Mouse (Mus musculus) midbrain, postnatal 0 days (tissue): Measurements from ENCODE around the gene Zfp281. TPM values are rescaled to one million over a fixed set of nuclear protein-coding genes. Genes with fewer than 3 reads are reported as not detected.

Source experiments
- ATAC-seq: fragments of 200-750 bp; cut with Nextera tagmentation; 2 replicates; pipeline ENCODE4 v1.8.0; 2017; ENCODE audit warnings: moderate number of reproducible peaks, mild to moderate bottlenecking, moderate TSS enrichment, moderate library complexity; ENCODE audit not compliant: low FRiP score
- DNase-seq: peaks from one replicate; pipeline ENCODE4 v3.0.0-alpha.2; 2015; ENCODE audit warnings: low spot score
- H3K27ac ChIP-seq: fragments of 300-500 bp; sonication (generic); 2 replicates; pipeline ENCODE4 v1.5.1; 2014; ENCODE audit warnings: low read depth, mild to moderate bottlenecking, low read length, mixed read lengths
- H3K27me3 ChIP-seq: fragments of 300-500 bp; sonication (generic); 2 replicates; pipeline ENCODE4 v1.6.1; 2014; ENCODE audit warnings: low read length, control low read depth, mixed read lengths; ENCODE audit not compliant: insufficient read depth
- H3K36me3 ChIP-seq: fragments of 300-500 bp; sonication (generic); 2 replicates; pipeline ENCODE4 v1.6.1; 2014; ENCODE audit warnings: low read length, control low read depth, mixed read lengths; ENCODE audit not compliant: insufficient read depth
- H3K4me1 ChIP-seq: fragments of 300-500 bp; sonication (generic); 2 replicates; pipeline ENCODE4 v1.6.1; 2014; ENCODE audit warnings: mild to moderate bottlenecking, control low read depth, antibody characterized with exemption, low read length, mixed read lengths; ENCODE audit not compliant: insufficient read depth
- H3K4me2 ChIP-seq: fragments of 300-500 bp; sonication (generic); 2 replicates; pipeline ENCODE4 v1.6.1; 2014; ENCODE audit warnings: low read depth, mild to moderate bottlenecking, low read length, mixed read lengths; ENCODE audit not compliant: poor library complexity, severe bottlenecking
- H3K4me3 ChIP-seq: fragments of 300-500 bp; sonication (generic); 2 replicates; pipeline ENCODE4 v1.5.1; 2014; ENCODE audit warnings: low read depth, mild to moderate bottlenecking, low read length, moderate library complexity
- H3K9ac ChIP-seq: fragments of 300-500 bp; sonication (generic); replicated peaks from 2 replicates; pipeline ENCODE4 v1.6.1; 2014; ENCODE audit warnings: mild to moderate bottlenecking, low read length, moderate library complexity, mixed read lengths; ENCODE audit not compliant: poor library complexity, severe bottlenecking
- H3K9me3 ChIP-seq: fragments of 300-500 bp; sonication (generic); 2 replicates; pipeline ENCODE4 v1.6.1; 2016; ENCODE audit warnings: low read length, control low read depth
- CTCF ChIP-seq: IDR thresholded peaks from 2 replicates; pipeline ENCODE4 v1.5.1; 2016; ENCODE audit warnings: antibody characterized with exemption, mild to moderate bottlenecking
- WGBS: fragments of 180-500 bp; shearing (Covaris S2); extraction: QIAGEN DNeasy Blood & Tissue Kit; methylation state at CpG from one replicate; pipeline ENCODE4 v1.1.7; 2014; 5-methylcytosine and 5-hydroxymethylcytosine counted together
- polyA plus RNA-seq: library from polyadenylated mRNA; unstranded; fragments of >200 nt; fragmentation: Nextera tagmentation; extraction: Ambion mirVana; gene quantifications from 2 replicates; pipeline ENCODE4 v1.2.1, GENCODE M21; 2015
- total RNA-seq: library from RNA; depleted of rRNA; stranded (reverse); fragments of >200 nt; gene quantifications from 2 replicates; pipeline ENCODE4 v1.2.3, GENCODE M21; 2014; rRNA removed

Zfp281 gene
- total RNA-seq (31.2 and 35.5 TPM in 2 replicates), polyA plus RNA-seq (19.0 and 22.1 TPM in 2 replicates)

DNA sequence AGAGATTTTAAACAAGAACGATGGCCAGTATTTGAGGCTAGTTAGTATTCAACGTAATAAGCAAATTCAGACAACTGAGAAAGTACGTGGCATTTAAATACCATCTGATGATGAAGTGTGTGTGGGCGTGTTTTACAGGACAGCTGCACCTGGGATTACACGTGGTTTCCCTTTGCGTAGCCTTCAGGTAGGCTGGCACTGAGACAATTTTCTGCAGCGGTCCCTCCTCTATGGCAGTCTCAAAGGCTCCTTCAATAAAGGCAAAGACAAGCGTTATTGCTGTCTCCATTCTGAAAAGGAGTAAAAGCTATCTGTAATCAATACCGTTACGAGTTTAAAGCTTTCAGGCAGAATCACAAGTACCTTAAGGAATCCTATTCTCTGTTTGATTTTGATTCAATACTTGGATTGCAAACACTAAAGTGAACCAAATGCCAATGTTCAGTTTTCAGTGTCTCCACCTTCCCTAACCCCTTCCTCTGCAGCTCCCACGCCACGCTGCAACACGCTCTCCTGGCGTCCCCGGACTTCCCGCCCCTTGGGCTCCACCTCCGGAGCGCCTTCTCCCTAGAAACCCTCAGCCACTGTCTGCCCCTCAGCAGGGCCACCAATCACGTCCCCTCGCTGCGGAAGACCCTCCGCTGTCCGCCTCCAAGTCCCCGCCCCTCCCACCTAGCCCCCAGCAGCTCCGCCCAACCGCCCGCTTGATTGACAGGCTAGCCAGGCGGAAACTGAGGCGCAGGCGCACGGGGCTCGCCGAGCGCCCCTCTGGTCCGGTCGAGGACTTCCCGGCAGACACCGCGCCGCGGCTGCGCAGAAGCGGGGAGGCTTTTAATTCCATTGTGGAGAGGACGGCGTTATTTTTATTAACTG lies at the start of gene Zfp281:
Gene Zfp281, plus strand, starts transcription at position 756 of the 873 bp plus-strand sequence.
- peak; percentile 97 for ATAC-seq
- peak within 1 kb of the TSS; percentile 91 for H3K27ac ChIP-seq
- WGBS, result 3% methylated on average over 33 of the region's 45 CpGs

DNA sequence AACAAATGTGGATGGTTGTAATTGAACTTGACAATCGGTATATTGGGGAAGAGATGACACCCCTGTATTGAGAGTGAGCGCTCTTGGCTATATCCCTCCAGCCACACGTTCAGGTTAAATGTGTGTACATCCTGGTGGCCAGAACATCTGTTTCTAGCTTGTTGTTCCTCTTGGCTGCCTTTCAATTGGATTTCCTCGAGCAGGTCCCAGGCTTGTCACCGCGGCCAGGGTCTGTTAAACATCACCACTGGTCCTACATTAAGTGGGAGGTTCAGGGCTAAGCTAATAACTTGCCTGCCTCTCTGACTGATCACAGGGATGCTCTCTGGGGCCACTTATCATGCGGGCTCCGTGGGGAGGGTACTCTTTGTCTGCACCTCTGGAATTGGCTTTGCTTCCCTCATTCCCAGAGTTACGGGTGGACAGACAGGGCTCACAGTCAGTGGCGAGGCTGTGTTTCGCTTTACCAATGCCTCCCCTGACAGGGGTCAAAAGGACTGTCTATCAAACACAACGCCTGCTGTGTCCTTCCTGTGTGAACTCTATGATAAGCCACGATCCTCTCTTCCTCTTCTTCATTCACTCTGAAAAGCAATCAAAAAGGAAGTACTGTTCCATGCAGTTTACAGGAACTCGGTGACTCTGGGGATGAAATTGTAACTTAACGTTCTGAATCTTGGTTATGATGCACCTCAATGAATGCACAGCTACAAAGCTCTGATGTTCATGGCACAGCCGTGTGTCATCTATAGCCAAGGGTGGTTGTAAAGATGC lies 46.6 kb upstream of the Zfp281 start:
- Histone ChIP-seq H3K4me1 (no peaks in the 10 kb centered on the region), H3K4me2 (no peak overlapping the region), H3K9ac (no peak overlapping the region), H3K27ac (no peak overlapping the region), H3K36me3 (no peaks in the 10 kb centered on the region), H3K9me3 (no peaks in the 10 kb centered on the region), H3K27me3 (no peaks in the 10 kb centered on the region), H3K4me3 (no peak overlapping the region)
- DNase-seq (no peak), ATAC-seq (no peak)
- 29% methylated on average over 16 of the region's 16 CpGs for WGBS
- no peak for TF ChIP-seq CTCF

More for the DNA sequence above, at the start of gene Zfp281:
- H3K4me3 ChIP-seq, result peak within 1 kb of the TSS; percentile 64
- H3K9ac ChIP-seq, result peak within 1 kb of the TSS; percentile 77
- no peaks in the 10 kb centered on the region for H3K9me3 ChIP-seq
- H3K36me3 ChIP-seq, result peaks cover 5% of the 10 kb centered on the region; the same call in 1 of the 2 replicates
- peak within 1 kb of the TSS; percentile 58 for H3K4me2 ChIP-seq
- H3K27me3 ChIP-seq, result no peaks in the 10 kb centered on the region
- peak; percentile 48 for TF ChIP-seq CTCF
- peaks cover 15% of the 10 kb centered on the region for H3K4me1 ChIP-seq
- DNase-seq, result peak; percentile 98

DNA sequence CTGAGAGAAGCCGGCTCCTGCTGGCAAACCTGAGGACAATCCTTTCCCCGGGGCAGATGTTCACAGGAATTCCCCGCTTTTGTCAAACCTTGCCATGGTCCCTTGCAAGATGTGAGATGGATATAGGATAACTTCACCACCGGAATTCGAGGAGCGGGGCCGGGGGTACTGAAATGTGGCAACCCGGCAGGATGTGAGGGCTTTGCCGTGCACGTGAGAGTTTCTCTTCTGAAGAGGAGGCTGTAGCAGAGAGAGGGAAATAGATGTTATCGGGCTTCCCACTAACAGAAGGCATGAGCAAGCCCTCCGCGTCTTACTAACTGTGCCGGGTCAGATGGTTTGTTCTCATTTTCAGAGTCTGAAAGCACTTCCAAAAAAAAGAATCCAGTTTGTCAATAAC lies 45.3 kb upstream of the Zfp281 start:
- no peaks in the 10 kb centered on the region for H3K27me3 ChIP-seq
- WGBS, result 87% methylated on average over 14 of the region's 14 CpGs

DNA sequence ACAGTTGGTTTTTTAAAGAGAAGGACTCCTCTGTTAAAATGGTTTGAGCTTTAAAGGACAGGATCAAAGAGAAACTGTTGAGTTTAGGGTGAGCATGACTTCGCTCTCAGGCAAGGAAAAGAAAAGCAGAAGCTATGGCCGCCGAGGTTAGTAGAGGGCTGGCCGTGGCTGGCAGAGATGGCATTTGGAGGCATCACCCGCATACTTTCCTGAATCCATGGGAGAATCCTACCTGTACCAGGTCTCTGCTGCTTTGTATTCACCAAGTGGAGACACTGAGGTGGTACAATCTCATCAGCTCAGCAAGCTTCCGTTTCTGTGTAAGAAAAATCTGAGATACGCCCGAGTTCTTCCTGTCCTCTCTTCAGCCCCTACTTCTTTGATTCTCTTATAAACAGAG lies 44.4 kb upstream of the Zfp281 start:
- ATAC-seq, result no peak
- no peak for DNase-seq
- Histone ChIP-seq H3K36me3 (no peaks in the 10 kb centered on the region), H3K27me3 (no peaks in the 10 kb centered on the region), H3K4me1 (no peaks in the 10 kb centered on the region), H3K27ac (no peak overlapping the region), H3K9me3 (no peaks in the 10 kb centered on the region), H3K9ac (no peak overlapping the region), H3K4me3 (no peak overlapping the region), H3K4me2 (no peak overlapping the region)
- TF ChIP-seq CTCF, result no peak
- WGBS, result 87% methylated on average over 8 of the region's 8 CpGs

More for the DNA sequence above, 45.3 kb upstream of the Zfp281 start:
- Histone ChIP-seq H3K36me3 (no peaks in the 10 kb centered on the region), H3K9ac (no peak overlapping the region), H3K4me3 (no peak overlapping the region), H3K9me3 (no peaks in the 10 kb centered on the region), H3K4me2 (no peak overlapping the region), H3K4me1 (no peaks in the 10 kb centered on the region), H3K27ac (no peak overlapping the region)
- ATAC-seq (no peak), DNase-seq (no peak)
- TF ChIP-seq CTCF, result no peak

DNA sequence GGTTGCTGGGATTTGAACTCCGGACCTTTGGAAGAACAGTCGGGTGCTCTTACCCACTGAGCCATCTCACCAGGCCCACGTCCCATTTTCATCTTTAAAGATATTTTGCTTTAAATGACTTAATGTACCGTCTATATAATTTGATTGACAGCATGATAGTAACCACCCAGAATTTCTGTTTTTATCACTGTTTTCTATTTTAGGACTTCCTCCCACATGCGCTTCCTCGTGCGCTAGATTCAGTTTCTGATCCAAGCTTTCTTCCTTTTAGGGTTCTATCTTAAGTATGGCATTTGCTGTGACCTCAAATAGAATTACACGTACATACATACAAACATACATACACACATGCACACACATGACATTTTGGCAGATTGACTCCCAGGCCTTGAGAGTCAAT lies 42.9 kb upstream of the Zfp281 start:
- no peak overlapping the region for H3K27ac ChIP-seq
- H3K4me2 ChIP-seq, result no peak overlapping the region
- no peaks in the 10 kb centered on the region for H3K36me3 ChIP-seq
- H3K4me1 ChIP-seq, result no peaks in the 10 kb centered on the region
- no peak for TF ChIP-seq CTCF
- H3K27me3 ChIP-seq, result no peaks in the 10 kb centered on the region
- DNase-seq (no peak), ATAC-seq (no peak)
- H3K9ac ChIP-seq, result no peak overlapping the region
- H3K4me3 ChIP-seq, result no peak overlapping the region
- H3K9me3 ChIP-seq, result no peaks in the 10 kb centered on the region
- 94% methylated on average over 8 of the region's 8 CpGs for WGBS
